Comparison of ENCODE assay signal across 10 mouse cellular contexts in the genomic region with DNA sequence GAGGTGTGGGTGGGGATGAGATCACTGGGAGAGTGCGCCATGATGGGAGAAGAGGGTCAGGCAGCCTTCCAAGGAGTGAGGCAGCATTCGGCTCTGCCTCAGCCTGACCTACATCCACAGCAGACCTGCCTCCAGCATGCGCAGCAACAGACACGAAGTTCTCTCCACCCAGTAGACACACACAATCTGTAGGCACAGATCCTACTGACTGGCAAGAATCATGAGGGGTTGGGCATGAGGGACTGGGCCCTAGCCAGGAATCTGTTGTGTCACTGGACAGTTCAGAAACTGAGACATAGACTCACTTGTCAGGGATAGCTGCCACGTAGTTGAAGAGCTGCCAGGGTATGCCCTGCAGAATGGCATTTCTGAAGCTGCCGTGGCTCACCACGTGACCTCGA. TPM values are rescaled to one million over a fixed set of nuclear protein-coding genes. Genes with fewer than 3 reads are reported as not detected.
A peak's percentile ranks its signal among the peaks of the same experiment; 100 is the strongest.
DNase-seq lines count a peak whose midpoint lies in the region; TF ChIP-seq lines count a peak whose summit lies in the region.
"Had no signal": no experiment of that assay in that cellular context is flagged by ENCODE, and none has a peak within 500 bp of the region (broad histone marks: within the 10 kb centered on the region; RNA-seq: fewer than 3 reads in every experiment).

No protein-coding gene starts in this region.

- no peak for TF ChIP-seq CTCF in heart, adult 2 months (IDR thresholded peaks at IDR 0.05)
- no peak for TF ChIP-seq CTCF in left cerebral cortex, adult 2 months (IDR thresholded peaks at IDR 0.05)

- H3K27me3 ChIP-seq in heart, adult 2 months (ENCODE audit: control insufficient read depth, insufficient read depth, low read length), result no peaks in the 10 kb centered on the region
- no peaks in the 10 kb centered on the region for H3K27me3 ChIP-seq in heart, embryonic 10.5 days (ENCODE audit: insufficient read depth, poor library complexity, severe bottlenecking)
- H3K27me3 ChIP-seq: embryonic facial prominence, embryonic 12.5 days; hindbrain, embryonic 15.5 days had no signal

- no peak for TF ChIP-seq POLR2A in heart, adult 2 months (IDR thresholded peaks at IDR 0.05; ENCODE audit: insufficient read depth, low read depth, low read length)

- DNase-seq in heart, adult 2 months, result peak; percentile 30 to 33
- no peak for DNase-seq in heart, embryonic 10.5 days (ENCODE audit: low spot score)
- DNase-seq in adipocyte (ENCODE audit: low spot score), result peak; percentile 37
- DNase-seq in cerebellum, adult 9-10 months, result peak; percentile 82
- peak; percentile 12 to 64 for DNase-seq in left cerebral cortex, adult 2 months (ENCODE audit: extremely low spot score in 1 of 2, low spot score in 2 of 2)
- DNase-seq in kidney, postnatal 4 days, result no peak
- DNase-seq in ovary, postnatal 14 days (ENCODE audit: low spot score), result no peak
- DNase-seq in thymus, postnatal 25 days, result no peak

- no peaks in the 10 kb centered on the region for H3K79me2 ChIP-seq in heart, adult 2 months (replicated peaks; ENCODE audit: control insufficient read depth, insufficient read depth, low read length)

- H3K9ac ChIP-seq in heart, adult 2 months (ENCODE audit: low read depth, low read length), result no peak overlapping the region
- H3K9ac ChIP-seq: embryonic facial prominence, embryonic 12.5 days; hindbrain, embryonic 15.5 days had no signal

- peaks cover 2% of the 10 kb centered on the region; the same call in 1 of the 2 replicates for H3K4me1 ChIP-seq in heart, adult 2 months (ENCODE audit: control insufficient read depth, insufficient read depth, low read length)
- H3K4me1 ChIP-seq in heart, embryonic 10.5 days, result 0 out of 2 replicates have a peak, but pooled peaks cover 4% of the 10 kb centered on the region
- H3K4me1 ChIP-seq: embryonic facial prominence, embryonic 12.5 days; hindbrain, embryonic 15.5 days had no signal

- H3K36me3 ChIP-seq in heart, adult 2 months (ENCODE audit: control insufficient read depth, insufficient read depth, low read length), result no peaks in the 10 kb centered on the region
- H3K36me3 ChIP-seq in heart, embryonic 10.5 days, result no peaks in the 10 kb centered on the region
- H3K36me3 ChIP-seq: embryonic facial prominence, embryonic 12.5 days; hindbrain, embryonic 15.5 days had no signal

- WGBS in heart, adult 2 months, result 62% methylated on average over 8 of the region's 8 CpGs
- WGBS in heart, embryonic 10.5 days, result 80% methylated on average over 8 of the region's 8 CpGs

- H3K27ac ChIP-seq in heart, adult 2 months, result no peak overlapping the region
- no peak overlapping the region for H3K27ac ChIP-seq in heart, embryonic 10.5 days
- no peak overlapping the region for H3K27ac ChIP-seq in left cerebral cortex, adult 2 months
- H3K27ac ChIP-seq: embryonic facial prominence, embryonic 12.5 days; hindbrain, embryonic 15.5 days had no signal

- no peak overlapping the region for H3K4me3 ChIP-seq in heart, adult 2 months
- no peak overlapping the region for H3K4me3 ChIP-seq in heart, embryonic 10.5 days
- no peak overlapping the region for H3K4me3 ChIP-seq in left cerebral cortex, adult 2 months
- H3K4me3 ChIP-seq: embryonic facial prominence, embryonic 12.5 days; hindbrain, embryonic 15.5 days had no signal

- intact Hi-C loops in heart, adult 2 months (cut with DNase I), result no loop called here
- intact Hi-C loops in left cerebral cortex, adult 2 months (cut with DNase I), result no loop called here

- H3K9me3 ChIP-seq in heart, embryonic 10.5 days, result no peaks in the 10 kb centered on the region
- H3K9me3 ChIP-seq: embryonic facial prominence, embryonic 12.5 days; hindbrain, embryonic 15.5 days had no signal

- no peak for TF ChIP-seq EP300 in heart, adult 2 months (IDR thresholded peaks at IDR 0.05; ENCODE audit: insufficient read depth, low read depth, low read length)

RNA-seq across cellular contexts. Expression of a gene that starts 57.4 kb away (rescaled TPM):
- 10 to 100 TPM; 51.5 to 52.0 TPM for total RNA-seq in heart, adult 2 months (2021)
- 11.4 and 19.4 TPM in 2 replicates for polyA plus RNA-seq in heart, adult 2 months (2012; rRNA removed)
- polyA plus RNA-seq in heart, embryonic 10.5 days (2016; fragmentation: Nextera tagmentation; extraction: Ambion mirVana), result 93.8 and 103 TPM in 2 replicates
- 10 to 100 TPM; 53.5 to 60.4 TPM for total RNA-seq in left cerebral cortex, adult 2 months (2021)

RNA-seq across cellular contexts. Expression of a gene that starts 57.6 kb away (rescaled TPM):
- total RNA-seq in heart, adult 2 months (2021), result 1 to 10 TPM; 6.5 to 8.7 TPM
- polyA plus RNA-seq in heart, adult 2 months (2012; rRNA removed), result 5.9 and 7.2 TPM in 2 replicates
- polyA plus RNA-seq in heart, embryonic 10.5 days (2016; fragmentation: Nextera tagmentation; extraction: Ambion mirVana), result 12.5 and 20.4 TPM in 2 replicates
- total RNA-seq in left cerebral cortex, adult 2 months (2021), result 10 to 100 TPM; 22.8 to 26.9 TPM

Comparison
In these comparisons a context has a peak if more than half of its experiments do, and no peak if none do; other contexts are left out.
1. DNase-seq: peak in heart, adult 2 months (2 of 2), adipocyte (single experiment), cerebellum, adult 9-10 months (single experiment) and left cerebral cortex, adult 2 months (2 of 2); none in heart, embryonic 10.5 days (single experiment), kidney, postnatal 4 days (0 of 2), ovary, postnatal 14 days (single experiment) and thymus, postnatal 25 days (single experiment).